Mouse (Mus musculus) lung, adult 18-20 months (tissue): ENCODE measurements around the gene Krt10.

ENCODE experiments used
- DNase-seq, 2 experiments: peaks; one replicate each; pipeline ENCODE4 v3.0.0; 2022; ENCODE audit warnings: mixed read lengths in 2 of 2

Krt10 gene

GRCm38 (mm10) chr11:99369853-99370451 lies 19.2 kb downstream of the Krt10 start:
- peak; percentile 7 to 25 for DNase-seq

GRCm38 (mm10) chr11:99369229-99369628 lies 19.9 kb downstream of the Krt10 start:
- DNase-seq = no peak

GRCm38 (mm10) chr11:99366791-99367190 lies 22.4 kb downstream of the Krt10 start:
- no peak for DNase-seq

GRCm38 (mm10) chr11:99364412-99364811 lies 24.8 kb downstream of the Krt10 start:
- peak in 1 of 2 experiments; percentile 4 for DNase-seq

- no peak for DNase-seq
Observed at GRCm38 (mm10) chr11:99361423-99361822, 27.7 kb downstream of the Krt10 start.

- no peak for DNase-seq
Observed at GRCm38 (mm10) chr11:99351004-99351403, 38.2 kb downstream of the Krt10 start, which contains the start of gene Krt27. TSS of gene Krt27 (minus strand) at chr11:99351104.

GRCm38 (mm10) chr11:99339299-99339847 lies 49.8 kb downstream of the Krt10 start:
- no peak for DNase-seq

- no peak for DNase-seq
Observed at GRCm38 (mm10) chr11:99337866-99338265, 51.3 kb downstream of the Krt10 start, which contains the start of gene Krt26. TSS of gene Krt26 (minus strand) at chr11:99337966.
